Mouse (Mus musculus): ENCODE results near the gene 4930435E12Rik.

Gene 4930435E12Rik

DNA sequence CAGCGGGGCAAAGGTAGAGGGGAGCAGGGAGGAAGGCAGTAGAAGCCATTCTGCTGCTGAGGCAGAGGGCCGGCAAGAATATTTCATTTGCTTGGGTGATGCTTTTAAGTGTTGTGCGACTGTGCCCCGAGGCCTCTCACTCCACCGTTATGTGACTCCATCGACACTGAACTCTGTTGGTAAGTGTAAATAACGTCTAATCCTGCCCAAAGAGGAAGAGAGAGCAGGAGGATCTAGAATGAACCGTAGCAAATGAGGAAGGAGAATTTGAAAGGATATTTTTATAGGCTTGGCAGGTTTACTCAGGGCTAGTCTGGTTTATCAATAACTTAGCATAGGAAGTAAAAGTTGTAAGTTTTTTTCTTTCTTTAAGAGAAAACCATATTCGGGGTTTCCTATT is 59.0 kb downstream of the 4930435E12Rik start:
- no peak for DNase-seq (ENCODE audit: low read depth, low spot score)

DNA sequence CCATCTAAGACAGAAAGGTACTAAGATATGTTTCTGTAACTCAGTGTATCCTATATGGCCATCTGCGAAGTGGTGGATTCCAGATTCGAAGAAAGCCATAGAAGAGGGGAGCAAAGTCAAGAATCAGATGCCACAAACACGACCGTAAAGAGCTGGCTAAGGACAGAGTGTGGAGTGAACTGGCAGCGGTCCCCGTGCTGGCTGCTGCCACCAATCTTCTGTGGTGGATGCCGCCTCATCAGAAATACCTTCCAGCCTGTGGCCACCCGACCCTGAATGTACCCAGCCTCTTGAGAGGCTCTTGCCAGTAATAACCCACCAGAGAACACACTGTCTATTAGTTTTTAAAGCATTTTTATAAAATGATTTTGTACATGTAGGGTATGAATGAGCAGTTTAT is 60.2 kb downstream of the 4930435E12Rik start:
- DNase-seq (ENCODE audit: low read depth, low spot score): no peak

DNA sequence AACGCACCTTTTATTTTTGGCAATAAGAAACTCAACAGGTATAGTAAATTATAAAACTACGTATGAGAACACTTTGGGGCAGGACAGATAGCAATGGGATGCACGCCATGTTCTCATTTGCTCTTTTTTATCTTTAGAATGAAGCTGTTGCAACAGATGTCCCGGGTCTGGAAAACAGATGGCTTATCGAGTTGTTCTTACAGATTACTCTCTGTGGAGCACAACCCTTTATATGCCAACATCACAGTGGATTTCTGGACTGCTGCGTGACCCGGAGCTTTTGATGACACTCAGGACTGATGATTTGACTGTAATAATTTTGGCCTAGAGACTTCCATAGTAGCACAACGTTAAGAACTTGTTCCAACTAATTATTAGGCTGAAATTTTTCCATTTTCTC is 60.8 kb downstream of the 4930435E12Rik start:
- DNase-seq (ENCODE audit: low read depth, low spot score): no peak

DNA sequence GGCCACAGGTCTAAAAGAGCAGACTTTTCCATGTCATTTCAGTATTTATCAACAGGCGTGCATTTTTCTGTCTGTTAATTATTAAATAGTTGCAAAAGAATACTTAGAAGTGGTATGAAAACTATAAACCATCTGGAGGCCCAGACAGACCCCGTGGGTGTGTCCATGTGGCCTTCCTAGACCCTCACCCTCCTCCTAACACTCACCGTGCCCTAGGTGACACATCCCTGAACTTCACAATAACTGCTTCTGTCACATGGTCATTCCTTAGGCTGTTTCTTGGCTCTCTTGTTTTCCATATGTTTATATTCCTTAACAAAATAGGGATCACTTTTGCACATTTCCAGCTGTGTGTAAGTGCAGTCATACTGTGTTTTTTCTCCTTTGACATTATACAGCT is 61.9 kb downstream of the 4930435E12Rik start:
- DNase-seq (ENCODE audit: low read depth, low spot score): no peak

DNA sequence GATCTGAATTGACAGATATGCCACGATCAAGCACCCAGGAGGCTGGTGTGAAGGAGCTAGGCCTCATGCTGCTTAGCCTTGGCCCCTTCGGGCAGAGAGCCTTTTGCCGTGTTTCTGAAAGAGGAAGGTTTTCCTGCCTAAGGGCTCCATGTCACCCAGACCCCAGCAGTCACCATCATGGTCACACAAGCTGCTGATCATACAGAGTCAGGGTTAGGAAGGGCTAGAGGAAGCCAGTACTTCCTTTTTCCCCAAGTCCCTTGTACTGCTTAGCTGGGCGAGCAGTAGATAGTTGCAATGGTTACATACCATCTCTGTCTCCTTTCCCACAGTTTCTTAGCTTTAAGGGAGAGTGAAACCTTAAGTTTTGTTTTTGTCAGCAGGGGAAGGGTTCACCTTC is 65.0 kb downstream of the 4930435E12Rik start:
- DNase-seq (ENCODE audit: low read depth, low spot score): no peak

DNA sequence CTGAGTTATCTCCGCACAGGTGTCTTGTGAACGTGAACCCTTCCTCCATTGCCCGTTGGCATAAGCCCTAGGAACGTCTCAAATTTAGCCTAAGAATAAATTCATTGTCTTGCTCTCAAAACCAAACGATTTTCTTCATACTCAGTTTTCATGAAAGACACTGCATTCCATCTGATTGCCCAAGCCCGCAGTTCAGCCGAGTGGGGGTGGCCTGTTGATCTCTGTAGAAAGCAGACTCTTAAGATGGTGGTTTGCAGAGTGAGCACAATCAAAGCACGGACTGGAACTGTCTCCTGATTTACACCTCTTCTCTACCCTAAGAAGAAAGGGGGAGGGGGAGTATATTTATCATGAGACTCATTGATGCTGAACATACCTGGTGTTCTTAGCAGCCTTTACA is 66.1 kb downstream of the 4930435E12Rik start:
- DNase-seq (ENCODE audit: low read depth, low spot score): no peak
